Mouse (Mus musculus) layer of hippocampus, adult 2 months (tissue): ENCODE data around the gene Adssl1. TPM values are rescaled to one million over a fixed set of nuclear protein-coding genes. Genes with fewer than 3 reads are reported as not detected.

Source experiments
- DNase-seq, 2 experiments: peaks; one replicate each; pipeline ENCODE4 v3.0.0; 2022; ENCODE audit warnings: low spot score in 2 of 2
- H3K27ac ChIP-seq: fragments of 200-600 bp; 2 replicates; pipeline ENCODE4 v1.8.1; 2022
- H3K4me3 ChIP-seq: fragments of 200-600 bp; 2 replicates; pipeline ENCODE4 v1.8.1; 2022; ENCODE audit warnings: mild to moderate bottlenecking
- CTCF ChIP-seq: fragments of 200-600 bp; conservative IDR thresholded peaks from 2 replicates; pipeline ENCODE4 v1.8.1; 2022; ENCODE audit warnings: antibody characterized with exemption, mild to moderate bottlenecking, moderate library complexity
- total RNA-seq, 2 experiments: library from RNA; stranded (reverse); gene quantifications; 2 replicates each; pipeline ENCODE4 v1.2.3; 2021

The Adssl1 gene
- total RNA-seq, 2 experiments from 2014 or later = 10.1 to 10.6 TPM

DNA sequence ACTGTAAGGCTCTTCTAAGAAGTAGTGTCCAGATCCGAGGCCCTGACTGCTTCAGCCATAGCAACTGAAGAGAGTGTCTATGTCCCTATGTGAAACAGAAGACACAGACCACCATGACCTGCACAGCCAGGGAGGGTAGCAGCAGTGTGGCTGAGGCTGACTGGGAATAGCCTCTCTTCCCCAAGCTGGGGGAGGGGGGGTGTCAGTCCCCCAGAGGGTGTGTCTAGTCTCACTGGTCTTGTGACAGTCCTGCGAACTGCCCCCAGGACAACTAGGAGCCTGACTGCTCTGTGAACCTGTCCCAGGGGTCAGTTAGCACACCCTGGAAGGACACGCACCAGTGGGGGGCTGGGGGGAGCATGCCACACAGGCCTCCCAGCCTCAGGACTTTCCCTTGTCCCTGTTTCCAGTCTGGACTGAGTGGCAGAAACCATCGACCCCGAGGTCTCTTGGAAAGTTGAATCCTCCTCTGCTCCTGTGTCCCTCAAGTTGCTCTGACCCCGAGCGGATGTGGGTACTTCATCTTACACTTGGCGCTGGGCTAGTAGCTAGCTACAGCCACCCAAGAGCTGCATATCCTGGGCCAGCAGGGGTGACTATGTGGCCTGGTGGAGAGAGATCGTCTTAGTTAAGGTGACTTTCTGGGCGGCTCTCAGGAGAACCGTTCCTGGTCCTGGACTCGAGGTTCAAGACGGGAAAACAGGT lies 712 bp upstream of the Adssl1 start:
- no peak for DNase-seq
- TF ChIP-seq CTCF = no peak
- H3K27ac ChIP-seq = peak overlapping the region; percentile 88
- peak overlapping the region; percentile 64 for H3K4me3 ChIP-seq

DNA sequence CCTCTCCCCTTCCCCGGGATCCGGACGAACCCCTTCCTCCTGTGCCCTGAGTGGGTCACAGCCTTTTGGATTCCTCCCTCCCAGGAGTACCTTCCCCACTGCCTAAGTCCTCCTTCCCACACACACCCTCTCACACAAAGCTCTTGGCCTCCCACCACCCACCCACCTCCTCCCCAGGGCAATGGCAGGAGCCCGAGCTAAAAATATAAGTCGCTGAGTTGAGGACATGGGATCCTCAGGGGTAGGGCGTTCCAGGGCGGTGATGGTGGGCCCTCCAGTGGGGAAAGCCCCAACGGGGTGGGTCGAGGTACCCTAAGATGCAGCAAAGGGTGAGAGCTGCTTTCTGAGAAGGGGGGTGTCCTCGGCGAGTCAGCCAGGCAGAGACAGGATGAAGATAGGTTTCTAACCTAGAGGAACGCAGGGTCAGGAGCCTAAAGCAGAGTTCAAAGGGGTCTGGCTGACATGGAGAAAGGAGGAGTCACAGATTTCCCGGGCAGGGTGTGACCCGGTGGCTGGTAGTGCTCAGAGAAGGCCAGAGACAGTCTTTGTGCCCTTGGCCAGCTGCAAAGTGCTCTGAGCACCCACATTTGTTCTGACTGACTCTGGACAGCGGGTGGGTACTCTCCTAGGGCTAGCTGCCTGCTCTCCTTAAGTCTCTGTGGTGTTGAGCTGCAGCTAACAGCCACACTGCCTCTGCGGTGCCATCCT lies 663 bp downstream of the Adssl1 start:
- DNase-seq = no peak
- no peak for TF ChIP-seq CTCF
- peak overlapping the region; percentile 88 for H3K27ac ChIP-seq
- H3K4me3 ChIP-seq = peak overlapping the region; percentile 64

DNA sequence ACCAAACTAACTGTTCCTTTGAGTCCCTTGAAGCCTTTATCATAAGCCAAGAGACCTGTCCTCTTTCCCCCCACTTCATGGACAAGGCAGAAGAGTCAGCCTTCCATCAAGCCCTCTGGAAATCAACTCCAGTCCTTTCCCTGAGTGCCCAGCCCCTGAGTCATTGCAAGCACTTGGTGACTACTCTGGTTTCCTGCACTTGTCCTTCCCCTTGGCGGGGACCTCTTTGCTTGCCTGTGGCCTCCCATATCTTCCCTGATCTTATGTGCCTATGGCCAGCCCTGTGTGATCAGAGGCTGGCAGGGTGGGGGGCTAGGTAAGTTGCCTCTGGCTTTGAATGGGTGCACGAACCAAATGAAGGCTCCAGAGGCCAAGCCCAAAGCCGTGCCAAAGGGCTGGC lies 2.1 kb downstream of the Adssl1 start:
- Histone ChIP-seq H3K27ac (peak overlapping the region; percentile 88; the same call in 1 of the 2 replicates), H3K4me3 (no peak overlapping the region)
- no peak for DNase-seq
- no peak for TF ChIP-seq CTCF

DNA sequence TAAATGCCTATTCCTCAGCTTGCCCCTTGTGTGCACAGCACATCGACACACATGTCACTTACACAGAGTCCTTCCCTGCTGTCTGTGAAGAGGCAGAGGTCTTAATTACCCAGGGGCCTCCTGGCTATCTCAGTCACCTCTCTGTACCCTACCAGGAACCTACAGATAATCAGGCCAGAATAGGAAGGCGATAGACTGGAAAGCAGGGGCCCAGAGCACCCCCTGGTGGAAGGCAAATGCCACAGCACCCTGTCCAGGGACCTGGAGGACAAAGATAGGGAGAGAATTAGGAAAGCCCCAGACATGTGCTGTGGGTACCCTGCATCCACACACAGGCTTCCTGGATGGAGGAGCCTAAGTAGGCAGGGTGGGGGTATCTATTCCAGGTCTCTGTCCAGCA lies 3.9 kb downstream of the Adssl1 start:
- peak; percentile 98 for TF ChIP-seq CTCF
- DNase-seq = peak; percentile 48 to 74
- Histone ChIP-seq H3K4me3 (no peak overlapping the region), H3K27ac (peak overlapping the region; percentile 36; the same call in 1 of the 2 replicates)

DNA sequence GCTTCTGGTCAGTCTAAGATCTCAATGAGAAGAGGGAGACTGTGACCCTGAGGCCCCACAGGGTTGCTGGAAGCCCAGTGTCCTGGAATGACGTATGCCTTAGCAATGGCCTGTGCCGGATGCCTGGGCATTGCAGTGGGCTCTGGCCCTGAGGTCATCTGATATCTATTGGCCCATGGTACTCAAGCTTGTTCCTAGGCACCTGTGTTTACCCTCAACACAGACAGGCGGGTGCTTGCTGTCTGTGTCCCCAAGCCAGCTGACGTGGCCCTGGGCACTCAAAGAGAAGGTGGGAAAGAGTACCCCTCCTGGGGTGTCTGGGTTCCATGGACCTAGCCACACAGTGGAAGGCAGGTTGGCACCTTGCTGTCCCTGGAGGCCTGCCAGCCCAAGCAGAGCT lies 5.9 kb downstream of the Adssl1 start:
- DNase-seq = no peak
- no peak overlapping the region for H3K27ac ChIP-seq
- TF ChIP-seq CTCF = no peak
- H3K4me3 ChIP-seq = no peak overlapping the region

DNA sequence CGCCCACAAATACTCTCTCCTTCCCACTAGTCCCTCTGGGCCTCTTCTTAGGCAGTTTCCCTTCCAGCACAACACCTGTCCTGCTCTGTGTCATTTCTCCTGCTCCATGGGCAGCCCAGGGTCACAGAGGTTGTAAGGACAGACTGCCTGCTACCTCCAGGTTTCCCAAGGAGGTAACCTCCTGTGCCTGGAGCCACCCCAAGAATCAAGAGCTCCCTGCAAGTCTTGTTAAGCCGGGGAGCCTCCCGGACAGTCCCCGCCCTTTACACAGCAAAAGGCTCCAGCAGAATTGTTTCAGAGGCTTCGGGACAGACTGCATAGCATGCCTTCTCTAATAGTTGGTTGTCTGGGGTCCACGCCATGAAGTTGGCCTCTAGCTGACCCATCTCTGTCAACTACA lies 6.6 kb downstream of the Adssl1 start:
- DNase-seq = no peak
- Histone ChIP-seq H3K27ac (no peak overlapping the region), H3K4me3 (no peak overlapping the region)
- TF ChIP-seq CTCF = no peak

DNA sequence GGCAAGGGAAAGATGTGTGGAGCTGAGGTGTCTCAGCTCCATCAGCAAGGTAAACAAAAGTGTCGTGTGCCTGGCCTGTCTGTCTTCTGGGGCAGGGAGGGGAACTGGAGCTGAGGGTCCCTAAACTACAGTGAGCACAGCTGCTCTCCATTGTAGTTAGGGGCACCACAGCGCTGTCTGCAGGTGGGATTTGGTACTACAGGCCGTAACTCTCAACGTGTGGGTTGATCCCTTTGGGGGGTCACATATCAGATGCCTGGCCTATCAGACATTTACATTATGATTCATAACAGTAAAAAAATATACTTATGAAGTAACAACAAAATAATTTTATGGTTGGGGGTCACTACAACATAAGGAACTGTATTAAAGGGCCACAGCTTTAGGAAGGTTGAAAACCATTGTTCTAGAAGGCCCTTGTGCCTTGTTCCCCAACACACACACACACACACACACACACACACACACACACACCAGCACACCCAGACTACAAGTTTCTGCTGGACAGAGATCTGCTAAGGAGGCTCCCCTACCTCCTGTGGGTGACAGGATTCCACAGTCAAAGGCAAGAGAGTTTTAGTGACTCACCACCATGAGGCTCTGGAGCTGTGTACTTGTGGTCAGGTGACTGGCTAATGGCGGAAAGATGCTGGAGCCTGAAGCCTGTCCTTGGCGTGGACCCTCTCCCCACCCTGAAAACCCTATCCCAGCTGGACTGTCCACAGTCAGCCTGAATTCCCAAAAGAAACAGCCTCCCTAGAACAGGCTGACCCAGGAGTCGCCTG lies 7.4 kb downstream of the Adssl1 start:
- H3K4me3 ChIP-seq = no peak overlapping the region
- DNase-seq = no peak
- peak; percentile 74 for TF ChIP-seq CTCF
- H3K27ac ChIP-seq = no peak overlapping the region

DNA sequence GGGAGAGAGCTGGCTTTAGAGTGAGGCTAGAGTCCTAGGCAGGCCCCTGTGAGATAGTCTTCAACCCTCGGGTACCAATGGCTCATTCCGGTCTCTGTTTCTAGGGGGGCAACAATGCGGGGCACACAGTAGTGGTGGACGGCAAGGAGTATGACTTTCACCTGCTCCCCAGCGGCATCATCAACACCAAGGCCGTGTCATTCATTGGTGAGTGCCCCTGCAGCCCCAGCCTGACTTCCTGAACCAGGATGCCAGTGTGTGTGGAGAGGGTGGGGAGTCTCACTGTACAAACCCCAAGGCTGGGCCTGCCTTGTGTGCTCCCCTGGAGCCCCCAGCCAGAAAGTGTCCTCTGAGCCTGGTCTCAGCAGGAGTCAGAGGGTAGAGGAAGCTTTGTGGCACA lies 8.4 kb downstream of the Adssl1 start:
- TF ChIP-seq CTCF = no peak
- Histone ChIP-seq H3K27ac (no peak overlapping the region), H3K4me3 (no peak overlapping the region)
- no peak for DNase-seq

DNA sequence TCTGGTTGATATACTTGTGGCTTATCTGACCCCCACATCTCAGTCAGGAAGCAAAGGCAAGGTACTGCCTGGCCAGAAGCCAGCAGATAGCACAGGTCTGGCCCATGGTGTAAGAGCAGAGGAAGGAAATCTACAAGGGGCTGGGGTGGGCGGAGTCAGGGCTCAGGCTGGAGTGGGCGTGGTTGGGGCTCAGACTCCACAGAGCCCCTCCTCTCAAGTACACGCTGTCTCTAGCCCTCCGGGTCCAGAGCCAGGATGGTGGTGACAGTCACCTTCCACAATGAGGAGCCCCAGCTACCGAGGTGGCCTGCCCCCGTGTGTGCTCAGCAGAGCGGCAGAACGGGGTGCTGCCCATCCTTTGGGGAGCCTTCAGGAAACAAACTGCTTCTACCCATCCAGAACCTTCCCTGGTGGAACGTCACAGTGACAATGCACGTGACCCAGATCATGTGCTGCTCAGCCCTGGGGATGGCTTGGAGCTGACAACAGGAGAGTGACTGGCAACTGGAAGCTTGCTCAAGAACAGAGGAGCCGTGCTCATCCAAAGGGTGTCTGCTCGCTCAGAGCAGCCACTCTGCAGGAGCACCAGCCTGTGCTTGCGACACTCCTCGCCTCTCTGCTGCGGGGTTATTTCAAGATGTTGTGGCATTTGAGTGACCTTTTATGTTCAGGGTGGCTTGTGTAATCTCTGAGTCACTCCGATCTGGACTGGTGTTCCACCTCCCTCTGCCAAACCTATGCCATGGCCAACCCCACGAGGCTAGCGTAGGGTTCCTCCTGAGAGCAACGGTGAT lies 9.3 kb downstream of the Adssl1 start:
- peak overlapping the region; percentile 68 for H3K27ac ChIP-seq
- no peak for DNase-seq
- TF ChIP-seq CTCF = no peak
- peak overlapping the region; percentile 10; the same call in 1 of the 2 replicates for H3K4me3 ChIP-seq

DNA sequence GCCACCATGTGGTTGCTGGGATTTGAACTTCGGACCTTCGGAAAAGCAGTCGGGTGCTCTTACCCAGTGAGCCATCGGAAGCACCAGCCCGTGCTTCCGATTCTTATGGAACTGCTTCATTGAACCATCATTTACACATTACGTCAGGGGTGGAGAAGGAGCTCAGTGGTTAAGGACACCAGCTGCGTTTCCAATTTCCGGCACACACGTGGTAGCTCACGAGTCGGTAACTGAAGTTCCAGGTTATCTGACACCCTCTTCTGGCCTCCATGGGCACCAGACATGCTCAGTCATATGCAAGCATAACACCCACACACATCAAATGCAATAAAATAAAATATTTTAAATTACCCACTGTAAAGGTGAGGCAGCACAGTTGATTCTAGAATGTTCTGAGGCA lies 10.2 kb downstream of the Adssl1 start:
- Histone ChIP-seq H3K4me3 (no peak overlapping the region), H3K27ac (no peak overlapping the region)
- TF ChIP-seq CTCF = no peak
- no peak for DNase-seq

DNA sequence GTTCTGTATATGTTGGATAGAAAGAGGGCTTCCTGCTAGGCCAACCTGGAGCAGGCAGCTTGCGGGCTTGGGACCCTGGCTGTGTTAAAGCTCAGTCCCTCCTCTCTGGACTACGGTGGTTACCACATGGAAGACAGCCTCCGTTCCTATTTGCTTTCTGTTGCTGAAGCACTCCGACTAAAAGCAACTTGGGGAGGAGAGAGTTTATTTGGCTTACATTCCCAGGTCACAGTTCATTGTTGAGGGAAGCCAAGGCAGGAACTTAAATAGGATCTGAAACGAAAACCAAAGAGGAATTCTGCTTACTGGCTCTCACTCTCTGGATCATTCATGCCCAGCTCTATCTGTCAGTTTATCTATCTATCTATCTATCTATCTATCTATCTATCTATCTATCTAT lies 11.0 kb downstream of the Adssl1 start:
- Histone ChIP-seq H3K4me3 (no peak overlapping the region), H3K27ac (no peak overlapping the region)
- no peak for TF ChIP-seq CTCF
- no peak for DNase-seq

DNA sequence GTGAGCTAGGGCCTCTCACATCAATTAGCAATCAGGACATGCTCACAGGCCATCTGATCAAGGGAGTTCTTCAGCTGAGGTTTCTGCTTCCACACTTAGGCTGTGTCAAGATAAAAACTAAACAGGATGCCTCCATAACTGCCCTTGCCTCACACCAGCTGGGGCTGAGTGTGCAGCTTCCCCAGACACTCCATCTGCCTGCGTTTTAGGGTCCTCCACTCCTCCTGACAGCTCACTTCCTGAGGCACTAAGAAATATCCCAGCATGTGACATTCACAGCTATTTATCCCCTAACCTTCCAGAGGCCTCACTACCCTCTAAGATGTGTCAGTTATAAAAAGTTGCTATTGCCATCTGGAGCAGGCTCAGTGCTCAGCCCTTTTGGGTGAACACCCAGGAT lies 11.6 kb downstream of the Adssl1 start:
- H3K4me3 ChIP-seq = no peak overlapping the region
- no peak overlapping the region for H3K27ac ChIP-seq
- no peak for TF ChIP-seq CTCF
- no peak for DNase-seq
